Mouse (Mus musculus): ENCODE results near the gene Bak1. TPM values are rescaled to one million over a fixed set of nuclear protein-coding genes. Genes with fewer than 3 reads are reported as not detected.

The Bak1 gene
- total RNA-seq, 2 experiments from 2014 or later, result 20.0 to 21.2 TPM

DNA sequence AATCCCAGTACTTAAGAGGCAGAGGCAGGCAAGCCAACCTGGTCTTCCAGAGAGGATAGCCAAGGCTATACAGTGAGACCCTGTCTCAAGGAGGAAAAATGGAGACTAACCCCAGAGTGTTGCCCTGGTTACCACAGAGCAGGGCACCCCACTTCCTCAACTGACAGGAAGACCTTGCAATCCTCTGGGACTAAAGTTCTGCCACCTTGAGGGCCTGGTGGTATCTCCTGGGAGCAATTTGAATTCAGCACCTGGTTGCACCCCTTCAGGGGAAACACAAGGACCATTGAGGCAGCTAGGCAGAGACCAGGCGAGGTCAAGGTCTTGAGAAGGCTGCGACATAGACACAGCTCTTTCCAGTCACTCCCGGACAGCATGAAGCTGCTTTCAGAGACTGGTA, 2.9 kb downstream of the Bak1 start:
- DNase-seq, result no peak
- intact Hi-C loops (cut with DNase I), result loop anchor here (5.0 kb wide), 2 partner anchors 94 to 109 kb away; partner anchors contain the start of genes Kifc5b and Phf1

DNA sequence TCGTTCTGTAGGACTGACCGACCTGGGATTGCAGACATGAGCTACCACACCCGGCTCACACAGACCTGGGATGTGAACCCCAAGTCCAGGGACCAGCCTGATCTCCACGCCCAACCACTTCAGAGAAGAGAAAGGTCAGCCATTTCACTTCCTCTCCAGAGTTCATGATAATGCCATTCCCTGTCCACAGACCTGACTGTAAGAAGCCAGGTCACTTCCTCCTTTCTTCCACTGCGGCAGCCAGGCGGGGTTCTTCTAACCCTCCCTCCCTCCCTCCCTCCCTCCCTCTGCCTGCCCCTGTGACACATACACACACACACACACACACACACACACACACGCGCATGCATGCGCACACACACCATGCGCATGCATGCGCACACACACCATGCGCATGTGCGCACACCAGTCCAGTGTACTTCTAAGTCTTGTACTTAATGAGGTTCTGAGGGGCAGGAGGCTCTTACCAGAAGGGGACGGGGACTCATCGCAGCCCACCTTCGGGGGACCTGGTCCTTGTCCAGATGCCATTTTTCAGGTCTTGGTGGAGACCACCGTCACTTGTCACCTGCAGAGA, 3.4 kb downstream of the Bak1 start:
- intact Hi-C loops (cut with DNase I), result loop anchor here (5.0 kb wide), 2 partner anchors 93 to 108 kb away; partner anchors contain the start of genes Kifc5b and Phf1
- no peak for DNase-seq

DNA sequence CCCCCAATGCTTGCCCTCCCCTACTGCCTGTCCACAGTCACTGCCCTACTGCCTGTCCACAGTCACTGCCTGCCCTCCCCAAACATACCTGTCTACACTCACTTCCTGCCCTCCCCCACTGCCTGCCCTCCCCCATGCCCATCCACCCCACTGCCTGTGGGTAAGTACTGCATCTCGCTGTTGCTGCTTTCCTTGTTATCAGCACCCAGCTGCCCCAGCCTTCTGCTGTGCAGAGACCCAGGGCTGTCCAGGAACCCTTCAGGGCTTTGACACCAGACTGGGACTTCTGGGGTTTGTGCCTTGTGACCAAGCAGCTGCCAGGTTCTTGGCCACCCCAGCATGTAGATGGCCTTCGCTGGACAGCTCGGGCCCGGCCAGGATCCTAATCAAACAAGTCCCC, 5.5 kb downstream of the Bak1 start:
- DNase-seq, result no peak
- intact Hi-C loops (cut with DNase I), result no loop called here

DNA sequence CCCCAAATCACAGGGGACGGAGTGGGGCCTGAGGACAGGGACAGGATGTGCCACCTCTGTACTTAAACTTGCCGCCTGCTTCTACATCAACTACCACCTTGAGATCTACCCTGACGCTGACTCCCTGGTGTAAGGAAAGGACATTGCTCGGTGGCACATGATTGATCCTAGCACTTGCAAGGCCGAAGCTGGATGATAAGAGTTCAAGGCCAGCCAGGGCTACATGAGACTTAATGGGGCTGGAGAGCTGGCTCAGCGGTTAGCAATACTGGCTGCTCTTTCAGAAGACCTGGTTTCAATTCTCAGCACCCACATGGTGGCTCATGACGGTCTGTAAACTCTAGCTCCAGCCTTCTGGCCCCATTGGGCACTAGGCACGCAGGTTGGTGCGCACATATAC, 7.1 kb downstream of the Bak1 start:
- no peak for DNase-seq
- intact Hi-C loops (cut with DNase I), result no loop called here

DNA sequence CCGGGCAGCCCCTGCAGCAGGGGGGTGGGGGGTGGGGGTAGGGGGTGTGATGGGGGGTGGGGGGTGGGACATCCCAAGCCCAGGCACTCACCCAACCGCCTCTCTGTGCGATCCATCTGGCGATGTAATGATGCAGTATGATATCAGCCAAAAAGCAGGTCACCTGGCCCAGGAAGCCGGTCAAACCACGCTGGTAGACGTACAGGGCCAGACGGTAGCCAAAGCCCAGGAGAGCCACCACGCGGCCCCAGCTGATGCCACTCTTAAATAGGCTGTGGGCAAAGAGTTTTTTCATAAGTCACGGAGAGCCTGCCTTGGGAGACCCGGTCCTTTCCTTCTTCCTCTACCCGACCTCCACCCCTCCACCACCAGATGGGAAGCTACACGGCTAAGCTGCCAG, 7.7 kb downstream of the Bak1 start:
- DNase-seq, result no peak
- intact Hi-C loops (cut with DNase I), result no loop called here

DNA sequence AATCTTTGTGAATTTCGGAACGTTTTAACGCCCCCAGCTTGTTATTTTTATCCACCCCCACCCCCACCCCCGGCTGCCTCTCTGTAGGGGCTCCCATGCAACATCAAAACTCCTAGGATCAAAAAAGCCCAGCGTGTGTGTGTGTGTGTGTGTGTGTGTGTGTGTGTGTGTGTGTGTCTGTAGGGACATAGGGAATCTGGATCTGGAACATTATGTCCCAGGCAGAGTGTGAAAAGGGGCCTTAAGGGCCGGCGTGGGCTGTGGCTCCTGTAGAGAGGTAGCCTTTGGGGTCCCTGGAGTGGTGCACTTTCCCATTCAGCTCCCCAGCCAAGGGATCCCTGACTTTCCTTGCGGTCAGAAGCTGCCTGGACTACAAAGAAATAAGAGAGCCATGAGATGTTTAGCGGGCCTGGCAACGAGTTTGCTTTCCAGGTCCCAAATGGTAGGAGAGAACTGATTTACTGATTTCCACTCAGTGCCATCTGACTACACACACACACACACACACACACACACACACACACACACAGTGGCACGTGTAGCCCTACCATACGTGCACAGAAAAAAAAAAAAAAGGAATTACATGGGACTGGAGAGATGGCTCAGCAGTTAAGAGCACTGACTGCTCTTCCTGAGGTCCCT, 10.1 kb downstream of the Bak1 start:
- intact Hi-C loops (cut with DNase I), result no loop called here
- no peak for DNase-seq

DNA sequence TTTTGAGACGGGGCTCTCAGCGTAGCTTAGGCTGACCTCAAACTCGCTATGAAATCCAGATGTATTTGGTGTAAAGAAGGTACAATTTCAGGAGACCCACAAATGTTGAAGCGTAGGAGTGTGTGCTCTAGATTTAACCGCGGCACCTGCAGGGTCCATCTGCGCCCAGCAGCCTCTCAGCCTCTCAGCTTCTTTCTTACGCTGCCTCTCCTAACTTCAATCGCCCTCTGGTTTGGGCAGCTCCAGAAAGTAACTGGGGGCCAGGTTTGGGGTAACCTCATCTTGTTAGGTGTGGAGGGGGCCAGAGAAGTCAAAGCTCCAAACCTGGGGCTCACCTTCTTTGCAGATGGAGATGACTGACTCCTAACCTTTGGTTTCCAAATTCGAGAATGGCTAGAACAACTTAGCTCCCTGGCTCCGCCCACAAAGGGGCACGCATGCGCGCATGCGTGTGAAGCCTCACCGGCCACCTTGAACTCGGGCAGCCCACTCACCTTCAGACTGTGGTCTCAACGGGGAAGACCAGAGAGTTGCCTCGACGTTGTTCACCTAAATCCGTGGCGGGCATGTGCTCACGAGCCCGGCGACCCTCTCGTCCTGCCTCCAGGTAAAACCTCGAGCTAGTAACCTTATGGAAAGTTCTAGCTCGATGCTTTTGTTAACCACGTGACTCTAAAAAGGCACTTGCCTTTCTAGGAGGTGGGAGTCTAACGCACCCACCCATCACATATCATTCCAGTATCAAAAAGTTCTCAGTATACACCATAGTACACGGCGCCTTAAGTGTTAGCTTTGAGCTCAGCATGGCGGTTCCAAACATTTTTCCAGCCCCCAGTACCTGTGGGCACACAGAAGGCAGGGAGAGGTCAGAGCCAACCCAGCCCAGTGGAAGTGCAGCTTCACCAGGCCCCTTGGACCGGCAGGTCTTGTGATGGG, 11.0 kb downstream of the Bak1 start:
- peak; percentile 87 to 91 for DNase-seq
- intact Hi-C loops (cut with DNase I), result no loop called here

DNA sequence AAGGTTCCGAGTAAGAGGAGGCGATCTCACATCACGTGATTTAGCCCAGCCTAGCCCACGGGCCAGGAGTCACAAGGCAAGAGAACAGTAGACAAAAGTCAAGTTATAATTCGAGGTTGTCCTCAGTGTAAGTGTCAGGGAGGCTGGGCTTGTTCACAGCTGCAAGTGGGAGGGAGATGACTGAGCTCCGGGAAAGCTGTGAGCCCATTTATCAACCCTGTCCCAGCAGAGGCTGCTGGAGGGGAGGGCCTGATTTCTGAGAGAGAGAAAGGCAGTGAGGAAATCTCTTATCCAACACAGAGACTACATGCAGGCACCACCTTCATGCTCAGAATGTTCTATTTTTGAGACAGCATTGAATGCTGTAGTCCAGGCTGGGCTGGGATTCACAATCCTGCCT, 15.9 kb downstream of the Bak1 start:
- no peak for DNase-seq
- intact Hi-C loops (cut with DNase I), result no loop called here

DNA sequence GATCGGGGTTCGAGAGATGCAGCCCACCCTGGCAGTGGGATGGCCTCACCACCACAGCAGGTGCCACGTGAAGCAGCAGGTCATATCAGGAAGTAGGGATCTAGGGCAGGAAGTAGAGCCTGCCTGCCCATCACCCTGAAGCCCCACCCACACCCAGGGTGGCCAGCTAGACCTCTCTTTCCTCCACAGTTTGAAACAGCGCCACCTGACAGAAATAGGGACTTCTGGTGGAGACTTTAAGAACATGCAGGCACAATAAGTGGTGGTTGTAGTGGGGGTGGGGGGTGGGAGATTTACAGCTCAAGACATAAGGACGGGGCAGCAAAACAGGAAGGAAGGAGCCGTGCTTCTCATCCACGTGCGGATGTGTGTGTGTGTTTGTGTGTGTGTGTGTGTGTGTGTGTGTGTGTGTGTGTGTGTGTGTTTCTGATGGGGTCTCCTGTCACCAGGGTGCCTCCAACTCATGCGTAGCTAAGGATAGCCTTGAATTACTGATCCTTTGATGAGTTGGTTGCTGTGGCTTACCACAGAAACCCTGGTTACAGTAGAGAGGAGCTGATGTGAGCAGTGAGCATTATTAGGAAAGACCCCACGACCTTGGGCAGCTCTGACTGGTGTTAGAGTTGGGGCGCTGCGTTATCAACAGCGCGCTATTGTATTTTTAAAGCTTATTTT, 16.7 kb downstream of the Bak1 start:
- DNase-seq, result no peak
- intact Hi-C loops (cut with DNase I), result no loop called here

DNA sequence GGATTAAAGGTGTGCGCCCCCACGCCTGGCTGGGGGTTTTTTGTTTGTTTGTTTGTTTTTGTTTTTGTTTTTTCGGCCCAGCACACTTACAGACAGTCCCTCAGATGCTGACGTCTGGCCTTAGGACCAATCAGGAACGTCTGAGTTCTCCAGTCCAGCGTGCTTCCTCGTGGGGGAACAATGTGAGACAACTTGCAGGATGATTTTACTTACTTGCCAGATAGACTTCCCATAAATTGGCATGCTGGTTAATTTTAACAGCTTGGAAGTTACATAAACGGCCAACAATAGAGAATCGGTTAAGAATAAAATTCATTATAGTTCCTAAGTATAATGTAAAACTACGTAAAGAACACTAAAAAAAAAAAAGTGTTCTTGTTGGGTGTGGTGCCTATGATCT, 17.6 kb downstream of the Bak1 start:
- intact Hi-C loops (cut with DNase I), result no loop called here
- DNase-seq, result no peak

DNA sequence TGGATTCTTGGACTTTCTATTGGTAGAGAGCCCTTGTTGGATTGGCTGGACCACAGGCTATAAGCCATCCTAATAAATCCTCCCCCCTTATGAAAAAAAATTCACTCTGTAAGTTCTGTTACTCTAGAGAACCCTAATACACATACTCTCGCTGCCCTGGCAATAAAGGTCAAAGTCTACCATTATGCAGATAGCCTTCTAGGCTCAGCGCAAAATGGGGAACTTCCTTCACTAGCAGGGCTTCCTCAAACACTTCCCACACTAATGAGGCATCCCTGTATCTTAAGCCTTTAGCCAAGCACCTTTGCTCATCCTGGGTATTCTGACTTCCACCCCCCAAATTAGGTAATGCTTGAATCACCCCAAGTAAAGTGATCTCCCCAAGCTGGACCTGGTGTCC, 20.5 kb downstream of the Bak1 start:
- DNase-seq, result no peak
- intact Hi-C loops (cut with DNase I), result no loop called here

DNA sequence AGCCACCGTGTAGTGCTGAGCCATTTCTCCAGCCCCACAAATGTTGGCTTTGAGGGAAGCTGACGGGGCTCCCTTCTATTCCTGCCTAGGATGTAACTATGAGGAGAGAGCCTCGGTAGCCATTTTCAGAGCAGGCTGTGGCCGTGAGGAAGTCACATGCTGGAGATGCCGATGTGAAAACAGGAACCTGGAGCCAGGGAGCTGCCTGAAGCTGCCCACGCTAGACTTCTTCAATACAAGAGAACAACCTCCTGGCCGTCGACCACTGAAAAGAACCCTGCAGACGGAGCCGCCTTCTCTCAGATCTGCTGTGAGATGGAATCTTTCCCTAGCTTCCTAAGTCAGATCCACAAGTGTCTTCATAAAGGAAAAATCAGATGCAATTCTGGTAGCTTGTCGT, 23.2 kb downstream of the Bak1 start:
- intact Hi-C loops (cut with DNase I), result no loop called here
- DNase-seq, result no peak

DNA sequence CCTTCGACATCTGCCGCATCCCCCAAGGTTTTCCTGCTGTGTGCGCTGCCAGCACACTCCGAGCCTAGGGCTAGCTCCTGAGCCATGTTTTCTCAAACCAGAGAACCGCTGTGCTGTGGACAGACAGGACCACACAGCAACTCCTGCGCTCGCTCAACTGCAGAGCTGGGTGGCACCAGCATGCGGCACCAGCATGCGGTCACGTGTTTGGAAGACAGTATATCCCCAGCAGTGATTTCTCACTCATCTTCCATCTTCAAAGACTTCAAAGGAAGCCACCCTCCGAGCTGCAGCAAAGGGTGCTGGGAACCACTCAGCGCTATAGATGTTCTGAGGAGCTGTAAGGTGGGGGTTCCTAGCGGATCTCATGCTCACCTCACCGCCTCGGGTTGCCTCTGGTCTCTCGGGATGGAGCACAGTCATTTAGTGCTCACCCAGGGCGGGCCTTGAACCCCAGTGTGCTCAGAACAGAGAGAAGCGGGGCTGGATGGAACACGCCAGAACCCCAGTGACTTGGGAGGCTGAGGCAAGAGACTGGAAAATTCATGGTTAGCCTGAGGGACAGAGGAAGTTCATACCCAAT, 23.8 kb downstream of the Bak1 start:
- DNase-seq, result no peak
- intact Hi-C loops (cut with DNase I), result no loop called here

DNA sequence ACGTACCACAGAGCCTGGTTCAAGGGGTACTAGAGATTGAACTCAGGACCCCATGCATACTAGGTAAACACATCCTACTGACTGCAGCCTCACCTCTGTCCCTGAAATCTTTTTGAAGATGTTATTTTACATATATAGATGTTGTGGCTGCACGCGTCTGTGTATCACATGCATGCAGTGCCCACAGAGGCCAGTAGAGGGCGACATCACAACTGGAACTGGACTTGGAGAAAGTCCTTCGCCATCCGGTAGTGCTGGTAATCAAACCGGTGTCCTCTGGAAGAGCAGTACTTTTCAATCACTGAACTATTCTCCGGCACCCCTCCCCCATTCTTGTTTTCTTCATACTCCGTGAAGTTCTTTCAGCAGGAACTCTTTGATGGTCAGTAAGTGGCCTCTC, 24.4 kb downstream of the Bak1 start:
- intact Hi-C loops (cut with DNase I), result no loop called here
- DNase-seq, result peak; percentile 58 to 81

DNA sequence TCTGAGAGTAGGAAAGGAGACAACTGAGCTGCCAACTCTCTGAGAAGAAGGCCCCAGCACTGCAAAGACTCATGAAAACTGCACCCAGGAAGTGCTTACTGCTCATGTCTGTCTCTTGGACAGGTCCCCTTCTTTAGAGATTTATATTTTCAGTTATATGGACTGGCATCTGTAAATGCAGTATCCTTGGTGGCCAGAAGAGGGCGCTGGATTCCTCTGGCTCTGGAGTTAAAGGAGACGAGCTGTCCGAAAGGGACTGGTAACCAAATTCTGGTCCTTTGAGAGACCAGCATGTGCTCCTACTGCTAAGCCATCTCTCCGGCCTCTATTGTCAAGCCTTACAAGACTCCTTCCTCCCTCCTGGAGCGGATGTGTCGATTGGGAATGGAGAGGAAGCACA, 26.9 kb downstream of the Bak1 start:
- DNase-seq, result no peak
- intact Hi-C loops (cut with DNase I), result no loop called here

DNA sequence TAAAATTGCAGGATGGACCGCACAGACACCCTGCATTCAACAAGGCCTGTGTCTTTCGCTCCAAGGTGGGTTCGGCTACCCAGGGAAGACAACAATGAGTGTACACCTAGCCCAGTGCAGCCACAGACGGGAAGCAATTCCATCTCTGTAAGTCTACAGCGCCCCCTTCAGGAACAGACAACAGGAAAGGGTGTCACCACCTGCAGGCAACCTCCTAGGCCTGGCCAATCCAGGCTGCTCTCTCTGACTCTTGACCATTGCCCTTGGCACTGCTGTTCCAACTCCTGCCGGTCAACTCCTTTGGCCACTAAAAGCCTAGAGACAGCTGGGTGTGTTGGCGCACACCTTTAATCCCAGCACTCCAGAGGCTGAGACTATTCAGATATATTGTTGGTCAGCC, 27.7 kb downstream of the Bak1 start:
- intact Hi-C loops (cut with DNase I), result no loop called here

DNA sequence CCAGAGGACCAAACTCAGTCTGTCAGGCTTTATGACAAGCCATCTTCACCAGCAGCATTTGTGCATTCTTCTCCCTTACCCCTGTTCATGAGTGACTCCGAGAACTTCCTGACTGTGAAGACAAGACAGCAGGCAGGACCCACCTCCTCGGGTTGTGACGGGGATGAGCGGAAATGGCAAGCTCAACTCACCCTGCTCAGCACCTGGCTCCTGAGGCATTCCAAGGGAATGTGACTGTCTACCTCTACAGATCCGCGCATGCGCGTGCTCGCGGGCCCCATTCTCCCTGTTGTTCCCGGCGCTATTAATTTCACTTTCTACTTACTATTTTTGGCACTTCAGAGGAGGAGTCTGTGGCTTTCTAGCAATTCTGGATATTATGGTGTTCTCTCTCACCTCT, 28.8 kb downstream of the Bak1 start:
- intact Hi-C loops (cut with DNase I), result no loop called here
- no peak for DNase-seq

More for the DNA sequence above, 27.7 kb downstream of the Bak1 start:
- no peak for DNase-seq

DNA sequence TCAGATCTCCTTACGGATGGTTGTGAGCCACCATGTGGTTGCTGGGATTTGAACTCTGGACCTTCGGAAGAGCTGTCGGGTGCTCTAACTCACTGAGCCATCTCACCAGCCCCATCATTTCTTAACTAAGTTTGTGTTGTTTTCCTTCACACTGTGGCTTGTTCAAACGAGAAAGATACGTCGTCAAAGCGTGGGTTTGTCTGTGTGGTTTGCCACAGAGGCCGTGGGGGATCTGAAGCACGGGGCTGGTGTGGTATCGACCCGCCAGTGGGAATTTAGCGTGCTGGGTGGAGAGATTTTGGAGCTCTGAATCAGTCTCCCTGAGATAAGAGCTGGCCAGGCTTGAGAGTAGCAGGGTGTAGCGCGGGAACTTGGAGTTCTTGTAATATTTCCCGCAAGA, 30.5 kb downstream of the Bak1 start:
- intact Hi-C loops (cut with DNase I), result no loop called here
- no peak for DNase-seq

DNA sequence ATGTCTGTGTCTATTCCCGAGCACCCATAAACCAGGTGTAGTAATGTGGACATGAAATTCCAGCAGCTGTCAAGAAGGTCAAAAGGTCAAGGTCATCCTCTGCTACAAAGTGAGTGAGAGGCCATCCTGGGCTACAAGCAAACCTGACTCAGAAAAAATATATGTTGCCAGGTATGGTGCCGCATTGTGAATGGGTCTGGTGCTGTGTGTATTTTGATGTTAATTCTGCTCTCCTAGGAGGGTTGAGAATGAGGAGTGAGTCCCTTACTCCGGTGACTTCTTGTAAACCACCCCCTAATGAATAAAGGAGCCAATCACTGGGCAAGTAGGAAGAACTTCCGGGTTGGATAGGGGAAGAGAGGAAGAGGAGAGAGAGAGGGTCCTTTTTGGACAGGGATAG, 31.1 kb downstream of the Bak1 start:
- intact Hi-C loops (cut with DNase I), result no loop called here
- DNase-seq, result no peak

DNA sequence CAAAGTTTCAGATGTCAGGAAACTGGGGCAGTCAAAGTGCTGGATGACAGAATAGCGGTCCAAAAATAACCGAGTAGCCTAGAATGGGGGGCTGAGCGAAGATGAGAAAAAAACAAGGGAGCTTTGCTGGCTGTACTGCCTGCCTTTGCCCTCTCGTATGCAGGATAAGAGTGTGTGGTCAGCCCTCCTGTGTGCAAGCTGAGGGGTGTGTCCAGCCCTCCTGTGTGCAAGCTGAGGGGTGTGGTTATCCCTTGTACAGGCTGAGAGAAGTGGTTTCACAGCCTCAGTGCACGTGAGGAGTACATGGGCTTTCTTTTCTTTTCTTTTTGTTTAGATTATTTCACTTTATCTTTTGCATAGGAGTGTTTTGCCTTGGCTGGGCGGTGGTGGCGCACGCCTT, 33.2 kb downstream of the Bak1 start:
- DNase-seq, result no peak
- intact Hi-C loops (cut with DNase I), result no loop called here

DNA sequence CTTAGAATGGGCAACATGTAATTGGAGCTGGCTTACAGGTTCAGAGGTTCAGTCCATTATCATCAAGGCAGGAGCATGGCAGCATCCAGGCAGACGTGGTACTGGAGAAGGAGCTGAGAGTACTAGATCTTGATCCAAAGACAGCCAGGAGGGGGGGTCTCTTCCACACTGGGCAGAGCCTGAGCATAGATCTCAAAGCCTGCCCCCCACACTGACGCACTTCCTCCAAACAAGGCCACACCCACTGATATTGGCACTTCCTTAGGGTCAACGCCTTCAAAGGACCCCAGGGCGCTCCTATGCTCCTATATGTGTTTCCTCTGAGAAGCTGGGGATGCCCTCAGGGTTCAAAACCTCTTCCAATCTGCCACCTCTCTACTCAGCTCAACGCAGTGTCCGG, 33.8 kb downstream of the Bak1 start:
- intact Hi-C loops (cut with DNase I), result no loop called here
- no peak for DNase-seq
